Mouse (Mus musculus) hindbrain, embryonic 11.5 days (tissue): ENCODE data around the gene Spem2. TPM values are rescaled to one million over a fixed set of nuclear protein-coding genes. Genes with fewer than 3 reads are reported as not detected.

Experiments used
- ATAC-seq: fragments of 200-750 bp; cut with Nextera tagmentation; 2 replicates; pipeline ENCODE4 v1.8.0; 2017; ENCODE audit warnings: mild to moderate bottlenecking, moderate TSS enrichment, moderate library complexity; ENCODE audit not compliant: low FRiP score
- DNase-seq: peaks from one replicate; pipeline ENCODE4 v3.0.0-alpha.2; 2015; ENCODE audit warnings: low spot score
- H3K27ac ChIP-seq: fragments of 300-500 bp; sonication (generic); 2 replicates; pipeline ENCODE4 v1.5.1; 2014; ENCODE audit warnings: mild to moderate bottlenecking, low read depth, low read length
- H3K27me3 ChIP-seq: fragments of 300-500 bp; sonication (generic); 2 replicates; pipeline ENCODE4 v1.6.1; 2014; ENCODE audit warnings: mild to moderate bottlenecking, low read length, moderate library complexity, mixed read lengths; ENCODE audit not compliant: control insufficient read depth, insufficient read depth
- H3K36me3 ChIP-seq: fragments of 300-500 bp; sonication (generic); 2 replicates; pipeline ENCODE4 v1.6.1; 2014; ENCODE audit warnings: mild to moderate bottlenecking, low read length, moderate library complexity, mixed read lengths; ENCODE audit not compliant: control insufficient read depth, insufficient read depth
- H3K4me1 ChIP-seq: fragments of 300-500 bp; sonication (generic); replicated peaks from 2 replicates; pipeline ENCODE4 v1.6.1; 2014; ENCODE audit warnings: low read length, mixed read lengths; ENCODE audit not compliant: control insufficient read depth, insufficient read depth
- H3K4me2 ChIP-seq: fragments of 300-500 bp; sonication (generic); replicated peaks from 2 replicates; pipeline ENCODE4 v1.6.1; 2014; ENCODE audit warnings: mild to moderate bottlenecking, low read depth, low read length
- H3K4me3 ChIP-seq: fragments of 300-500 bp; sonication (generic); 2 replicates; pipeline ENCODE4 v1.5.1; 2014; ENCODE audit warnings: low read depth, low read length
- H3K9ac ChIP-seq: fragments of 300-500 bp; sonication (generic); 2 replicates; pipeline ENCODE4 v1.6.1; 2014; ENCODE audit warnings: low read depth, low read length
- H3K9me3 ChIP-seq: fragments of 300-500 bp; sonication (generic); 2 replicates; pipeline ENCODE4 v1.6.1; 2016; ENCODE audit warnings: low read length; ENCODE audit not compliant: control insufficient read depth
- WGBS: fragments of 180-500 bp; shearing (Covaris S2); extraction: QIAGEN DNeasy Blood & Tissue Kit; methylation state at CpG from one replicate; pipeline ENCODE4 v1.1.7; 2014; 5-methylcytosine and 5-hydroxymethylcytosine counted together
- polyA plus RNA-seq: library from polyadenylated mRNA; unstranded; fragments of >200 nt; fragmentation: Nextera tagmentation; extraction: Ambion mirVana; gene quantifications from 2 replicates; pipeline ENCODE4 v1.2.1, GENCODE M21; 2014

Gene Spem2
- polyA plus RNA-seq, 1 experiment from 2014 or later = not detected

DNA sequence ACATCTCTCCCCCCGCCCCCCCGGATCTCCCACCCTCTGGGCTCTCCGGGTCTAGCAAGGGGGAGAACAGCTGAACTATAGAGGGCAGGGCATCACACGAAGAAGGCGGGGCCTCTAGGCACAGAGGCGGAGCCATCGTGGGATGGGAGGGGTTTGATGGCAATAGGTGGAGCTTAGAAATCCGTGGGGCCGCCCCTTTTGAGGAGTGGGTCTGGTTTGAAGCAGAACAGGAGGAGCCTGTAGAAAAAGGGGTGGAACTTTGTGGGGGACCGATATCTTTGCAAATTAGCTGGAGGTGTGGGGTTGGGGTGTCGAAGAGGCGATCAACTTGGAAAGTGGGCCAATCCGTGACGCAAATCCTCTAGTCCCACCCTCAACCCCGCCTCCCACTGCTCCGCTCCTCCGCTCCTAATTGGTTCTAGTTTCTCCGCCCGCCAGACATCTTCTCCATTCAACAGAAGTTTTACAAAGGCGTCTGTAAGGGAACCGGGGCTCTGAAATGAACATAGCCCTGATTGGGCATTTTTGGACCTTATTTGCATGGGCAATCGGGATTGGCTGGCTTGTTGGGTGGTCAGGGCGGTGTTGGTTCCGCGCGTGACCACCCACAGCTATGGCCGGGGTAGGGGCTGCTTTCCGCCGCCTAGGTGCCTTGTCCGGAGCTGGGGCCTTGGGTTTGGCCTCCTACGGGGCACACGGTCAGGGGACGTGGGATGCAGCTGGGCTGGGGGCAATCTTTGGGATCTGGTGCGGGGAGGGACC, 19.9 kb upstream of the Spem2 start, which contains the start of gene Tmem256:
Gene Tmem256 (plus strand): TSS at position 563 of the 762 bp plus-strand sequence.
- H3K4me3 ChIP-seq = peak within 1 kb of the TSS; percentile 85
- peaks cover 20% of the 10 kb centered on the region for H3K4me1 ChIP-seq
- WGBS = under 1% methylated on average over 34 of the region's 34 CpGs
- H3K9ac ChIP-seq = peak within 1 kb of the TSS; percentile 90
- H3K9me3 ChIP-seq = no peaks in the 10 kb centered on the region
- DNase-seq (peak; percentile 97), ATAC-seq (peak; percentile 87)
- H3K4me2 ChIP-seq = peak within 1 kb of the TSS; percentile 92
- peaks cover 2% of the 10 kb centered on the region; the same call in 1 of the 2 replicates for H3K27me3 ChIP-seq
- 0 out of 2 replicates have a peak, but pooled peaks cover 4% of the 10 kb centered on the region for H3K36me3 ChIP-seq
- H3K27ac ChIP-seq = peak within 1 kb of the TSS; percentile 92

DNA sequence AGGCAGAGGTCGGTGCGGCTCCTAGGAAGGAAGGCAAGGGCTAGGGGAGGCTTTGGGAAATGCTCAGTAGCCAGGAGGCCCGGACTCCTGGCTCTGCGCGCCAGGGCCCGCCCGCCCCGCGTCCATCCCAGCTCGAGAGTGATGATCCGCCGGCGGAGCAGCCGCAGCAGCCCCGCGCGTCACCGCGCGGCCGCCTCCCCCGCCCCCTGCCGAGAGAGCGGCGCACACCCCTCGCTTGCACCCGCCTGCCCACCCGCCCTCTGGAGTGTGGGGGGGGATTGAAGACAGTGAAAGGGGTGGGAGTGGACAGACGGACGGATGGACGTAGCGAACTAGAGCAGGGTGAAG, 19.3 kb upstream of the Spem2 start, which contains the start of gene Nlgn2:
Gene Nlgn2 (minus strand): TSS at position 181 of the 348 bp plus-strand sequence.
- ATAC-seq = no peak; the same call in 1 of the 2 replicates
- Histone ChIP-seq H3K4me2 (peak within 1 kb of the TSS; percentile 92), H3K4me1 (peaks cover 20% of the 10 kb centered on the region)

DNA sequence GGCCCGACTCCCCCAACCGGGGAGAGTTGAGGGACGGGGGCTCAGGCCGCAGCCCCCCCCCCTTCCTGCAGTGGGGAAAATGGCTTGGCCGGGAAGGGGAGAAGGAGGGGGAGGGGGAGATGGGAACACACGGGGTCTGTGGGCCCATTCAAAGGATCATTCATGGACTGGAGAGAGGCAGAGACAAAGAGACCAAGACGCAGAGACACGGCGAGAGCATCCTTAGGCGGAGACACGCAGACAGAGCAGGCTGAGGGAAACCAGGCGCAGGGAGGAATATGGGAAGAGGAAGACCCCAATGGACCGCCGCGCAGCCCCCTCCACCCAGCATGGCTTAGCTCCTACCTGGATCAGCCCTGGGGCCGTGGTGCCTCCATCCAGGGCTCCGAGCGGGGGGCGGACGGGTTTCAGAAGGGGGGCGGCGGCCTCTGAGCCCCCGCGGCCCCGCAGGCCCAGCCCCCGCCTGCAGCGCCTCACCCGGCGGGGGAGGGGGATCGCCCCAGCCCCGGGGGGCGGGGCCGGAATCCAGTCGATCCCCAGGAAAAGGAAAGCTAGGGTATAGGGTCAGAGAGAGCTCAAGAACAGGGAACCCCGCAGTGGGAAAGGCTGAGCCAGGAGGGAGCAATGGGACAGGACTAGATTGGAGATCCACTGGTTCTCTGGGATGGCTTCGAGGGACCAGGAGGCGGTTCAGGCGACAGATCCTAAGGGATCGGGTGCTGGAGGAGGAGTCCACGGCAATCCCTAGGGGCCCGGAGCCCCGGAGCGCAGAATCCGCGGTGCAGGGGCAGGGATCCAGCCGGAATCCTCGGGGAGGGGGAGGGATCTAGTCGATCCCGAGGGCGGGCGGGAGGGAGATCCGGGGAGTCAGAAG, 18.7 kb upstream of the Spem2 start:
- Histone ChIP-seq H3K36me3 (peaks cover 4% of the 10 kb centered on the region; the same call in 1 of the 2 replicates), H3K9ac (peak overlapping the region; percentile 90), H3K4me2 (peak overlapping the region; percentile 92), H3K4me3 (peak overlapping the region; percentile 85), H3K27ac (peak overlapping the region; percentile 92), H3K4me1 (peaks cover 20% of the 10 kb centered on the region), H3K27me3 (peaks cover 2% of the 10 kb centered on the region; the same call in 1 of the 2 replicates), H3K9me3 (no peaks in the 10 kb centered on the region)
- under 1% methylated on average over 42 of the region's 52 CpGs for WGBS
- ATAC-seq (peak; percentile 11), DNase-seq (peak; percentile 64)

More for the DNA sequence above, 19.3 kb upstream of the Spem2 start, which contains the start of gene Nlgn2:
- Histone ChIP-seq H3K27me3 (peaks cover 2% of the 10 kb centered on the region; the same call in 1 of the 2 replicates), H3K9ac (peak within 1 kb of the TSS; percentile 90), H3K9me3 (no peaks in the 10 kb centered on the region), H3K4me3 (peak within 1 kb of the TSS; percentile 85), H3K27ac (peak within 1 kb of the TSS; percentile 92), H3K36me3 (peaks cover 4% of the 10 kb centered on the region; the same call in 1 of the 2 replicates)
- WGBS = under 1% methylated on average over 30 of the region's 32 CpGs
- DNase-seq = no peak

DNA sequence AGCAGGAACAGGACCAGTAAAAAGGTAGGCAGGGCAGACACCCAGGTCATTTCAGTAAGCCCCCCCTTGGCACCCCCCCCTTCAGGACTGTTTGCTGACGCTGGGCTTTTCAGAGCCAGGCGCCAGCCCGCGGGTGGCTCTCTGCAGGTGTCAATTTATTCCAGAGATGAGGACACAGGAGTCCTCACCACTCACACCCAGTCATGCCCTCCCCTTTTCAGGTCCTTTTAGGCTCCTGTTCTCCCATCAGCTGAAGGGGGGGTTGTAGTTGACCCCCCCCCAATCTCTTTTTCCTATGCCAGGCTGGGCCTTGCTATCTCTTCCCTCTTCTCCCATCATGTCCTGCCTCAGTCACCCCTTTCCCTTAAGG, 17.7 kb upstream of the Spem2 start:
- Histone ChIP-seq H3K4me1 (peaks cover 20% of the 10 kb centered on the region), H3K4me2 (peak overlapping the region; percentile 92), H3K36me3 (peaks cover 4% of the 10 kb centered on the region; the same call in 1 of the 2 replicates), H3K4me3 (peak overlapping the region; percentile 85), H3K27me3 (peaks cover 2% of the 10 kb centered on the region; the same call in 1 of the 2 replicates), H3K27ac (peak overlapping the region; percentile 92), H3K9me3 (no peaks in the 10 kb centered on the region), H3K9ac (peak overlapping the region; percentile 90)
- peak; percentile 33 for DNase-seq
- WGBS = 0% methylated on average over 4 of the region's 4 CpGs
- no peak for ATAC-seq

DNA sequence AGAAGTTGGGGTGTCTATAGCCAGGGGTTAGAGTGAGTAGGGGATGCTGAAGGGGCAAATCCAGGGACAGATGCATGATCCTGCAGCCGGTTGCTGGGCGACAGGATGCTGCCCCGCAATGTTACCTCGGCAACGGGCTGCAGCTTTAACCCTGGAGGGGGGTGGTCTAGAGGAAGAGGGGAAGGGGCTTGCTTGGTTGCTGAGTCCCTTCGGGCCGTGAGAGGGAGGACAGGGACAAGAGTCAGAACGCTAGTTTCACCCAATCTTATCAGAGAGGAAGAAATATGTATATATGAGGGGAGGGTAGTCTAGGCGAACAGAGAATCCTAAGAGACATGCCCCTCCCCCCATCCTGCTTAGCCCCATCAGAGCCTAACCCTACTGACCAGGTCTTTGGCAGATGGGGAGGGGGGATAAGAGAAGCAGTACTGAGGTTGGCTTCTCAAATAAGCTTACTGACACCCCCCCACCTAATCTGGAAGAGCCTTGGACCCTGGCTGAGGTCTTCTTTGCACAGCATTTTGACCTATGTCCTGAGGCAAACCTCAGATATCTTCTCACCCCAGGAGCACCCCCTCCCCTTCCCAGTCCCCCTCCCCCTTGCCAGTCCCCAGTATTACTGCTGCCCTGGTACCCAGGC, 17.2 kb upstream of the Spem2 start:
- WGBS = 1% methylated on average over 9 of the region's 9 CpGs
- Histone ChIP-seq H3K9me3 (no peaks in the 10 kb centered on the region), H3K27ac (peak overlapping the region; percentile 92; the same call in 1 of the 2 replicates), H3K4me1 (peaks cover 20% of the 10 kb centered on the region), H3K4me2 (peak overlapping the region; percentile 92), H3K36me3 (peaks cover 4% of the 10 kb centered on the region; the same call in 1 of the 2 replicates), H3K4me3 (peak overlapping the region; percentile 85), H3K9ac (peak overlapping the region; percentile 90), H3K27me3 (peaks cover 2% of the 10 kb centered on the region; the same call in 1 of the 2 replicates)
- DNase-seq (peak; percentile 79), ATAC-seq (no peak)

DNA sequence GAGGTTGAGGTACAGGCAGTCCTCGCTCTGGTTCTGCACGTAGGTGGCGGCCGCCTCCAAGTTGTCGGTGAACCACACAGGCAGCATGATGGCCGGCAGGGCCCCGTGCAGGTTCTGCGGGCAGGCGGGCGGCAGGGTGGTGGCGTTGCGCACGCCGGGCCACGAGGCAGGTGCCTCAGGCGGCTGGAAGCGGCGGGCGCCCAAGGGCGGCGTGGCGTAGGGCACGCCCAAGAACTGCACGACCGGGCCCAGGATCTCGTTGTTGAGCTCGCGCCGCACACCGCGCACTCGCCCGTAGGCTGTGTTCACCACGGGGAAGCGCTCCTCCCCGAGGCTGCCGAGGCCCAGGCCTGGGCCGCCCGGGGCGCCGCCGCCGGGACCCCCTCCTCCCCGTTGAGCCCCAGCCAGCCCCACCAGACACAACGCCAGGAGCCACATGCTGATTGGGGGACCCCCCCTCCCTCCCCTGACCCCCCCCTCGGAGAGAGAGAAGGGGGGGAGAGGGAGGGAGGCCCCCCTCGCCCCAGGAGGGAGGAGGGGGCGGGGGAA, 15.8 kb upstream of the Spem2 start:
- peak overlapping the region; percentile 47 for H3K27ac ChIP-seq
- H3K4me1 ChIP-seq = peaks cover 17% of the 10 kb centered on the region
- H3K27me3 ChIP-seq = peaks cover 2% of the 10 kb centered on the region; the same call in 1 of the 2 replicates
- WGBS = 8% methylated on average over 38 of the region's 48 CpGs
- peak overlapping the region; percentile 90 for H3K9ac ChIP-seq
- H3K36me3 ChIP-seq = peaks cover 4% of the 10 kb centered on the region; the same call in 1 of the 2 replicates
- peak; percentile 57 for DNase-seq
- H3K9me3 ChIP-seq = no peaks in the 10 kb centered on the region
- peak overlapping the region; percentile 92 for H3K4me2 ChIP-seq
- no peak for ATAC-seq
- peak overlapping the region; percentile 85 for H3K4me3 ChIP-seq

DNA sequence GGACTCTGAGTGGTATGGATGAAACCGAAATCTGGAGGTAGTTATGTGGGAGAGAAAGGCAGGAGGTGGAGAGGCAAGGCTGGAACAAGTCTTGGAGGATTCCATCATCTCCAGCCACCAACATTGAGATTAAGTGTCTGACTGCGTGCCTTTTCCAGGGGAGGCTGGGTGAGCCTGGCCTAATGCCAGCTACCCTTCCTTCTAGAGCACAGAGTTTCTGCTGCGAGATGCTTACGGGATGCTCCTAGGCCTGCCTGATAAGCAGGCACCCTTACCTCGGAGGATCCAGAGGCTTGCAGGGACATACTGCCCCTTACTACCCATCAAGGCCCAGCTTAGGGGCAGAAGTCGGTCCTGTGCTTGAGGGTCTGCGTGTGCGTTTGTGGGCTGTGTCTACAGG, 15.3 kb upstream of the Spem2 start:
- Histone ChIP-seq H3K9me3 (no peaks in the 10 kb centered on the region), H3K36me3 (peaks cover 4% of the 10 kb centered on the region; the same call in 1 of the 2 replicates), H3K4me1 (peaks cover 14% of the 10 kb centered on the region), H3K9ac (peak overlapping the region; percentile 90), H3K27me3 (peaks cover 2% of the 10 kb centered on the region; the same call in 1 of the 2 replicates), H3K27ac (no peak overlapping the region), H3K4me2 (peak overlapping the region; percentile 92), H3K4me3 (peak overlapping the region; percentile 85; the same call in 1 of the 2 replicates)
- WGBS = 55% methylated on average over 8 of the region's 8 CpGs
- no peak for ATAC-seq
- no peak for DNase-seq
